Mouse (Mus musculus): ENCODE results near the gene Wbp4. TPM values are rescaled to one million over a fixed set of nuclear protein-coding genes. Genes with fewer than 3 reads are reported as not detected.
"Not testable (repeated sequence)": the region's sequence is repeated elsewhere in the genome, so short reads cannot be mapped to it uniquely, and the experiment has no call there.

Gene Wbp4
- total RNA-seq, 1 experiment from 2014 or later, result 59.1 TPM

GRCm38 (mm10) chr14:79473384-79473783 lies 7.9 kb downstream of the Wbp4 start:
- ATAC-seq (replicated peaks; ENCODE audit: insufficient number of reproducible peaks, low FRiP score, low TSS enrichment, poor library complexity, severe bottlenecking), result no peak

GRCm38 (mm10) chr14:79467621-79468020 lies 13.7 kb downstream of the Wbp4 start:
- no peak for ATAC-seq (replicated peaks; ENCODE audit: insufficient number of reproducible peaks, low FRiP score, low TSS enrichment, poor library complexity, severe bottlenecking)

- no peak for ATAC-seq (replicated peaks; ENCODE audit: insufficient number of reproducible peaks, low FRiP score, low TSS enrichment, poor library complexity, severe bottlenecking)
These were observed 15.7 kb downstream of the Wbp4 start for GRCm38 (mm10) chr14:79465623-79466022.

- 0 out of 2 replicates have a peak, but pooled peaks have one; percentile 47 for ATAC-seq (replicated peaks; ENCODE audit: insufficient number of reproducible peaks, low FRiP score, low TSS enrichment, poor library complexity, severe bottlenecking)
These were observed 20.3 kb downstream of the Wbp4 start for GRCm38 (mm10) chr14:79460988-79461387.

- ATAC-seq (replicated peaks; ENCODE audit: insufficient number of reproducible peaks, low FRiP score, low TSS enrichment, poor library complexity, severe bottlenecking), result no peak
These were observed 20.9 kb downstream of the Wbp4 start for GRCm38 (mm10) chr14:79460401-79460800.

- ATAC-seq (replicated peaks; ENCODE audit: insufficient number of reproducible peaks, low FRiP score, low TSS enrichment, poor library complexity, severe bottlenecking), result 0 out of 2 replicates have a peak, but pooled peaks have one; percentile 19
These were observed 28.8 kb downstream of the Wbp4 start for GRCm38 (mm10) chr14:79452591-79452934.

GRCm38 (mm10) chr14:79451681-79452590 lies 29.4 kb downstream of the Wbp4 start, which contains the start of gene Kbtbd6:
Gene Kbtbd6, plus strand, starts transcription at chr14:79451835.
- peak; percentile 94 for ATAC-seq (replicated peaks; ENCODE audit: insufficient number of reproducible peaks, low FRiP score, low TSS enrichment, poor library complexity, severe bottlenecking)

GRCm38 (mm10) chr14:79445055-79445620 lies 36.2 kb downstream of the Wbp4 start:
- ATAC-seq (replicated peaks; ENCODE audit: insufficient number of reproducible peaks, low FRiP score, low TSS enrichment, poor library complexity, severe bottlenecking), result no peak

- no peak for ATAC-seq (replicated peaks; ENCODE audit: insufficient number of reproducible peaks, low FRiP score, low TSS enrichment, poor library complexity, severe bottlenecking)
These were observed 36.7 kb downstream of the Wbp4 start for GRCm38 (mm10) chr14:79444601-79445000.

GRCm38 (mm10) chr14:79441441-79441840 lies 39.9 kb downstream of the Wbp4 start:
- ATAC-seq (replicated peaks; ENCODE audit: insufficient number of reproducible peaks, low FRiP score, low TSS enrichment, poor library complexity, severe bottlenecking), result peak; percentile 94

- ATAC-seq (replicated peaks; ENCODE audit: insufficient number of reproducible peaks, low FRiP score, low TSS enrichment, poor library complexity, severe bottlenecking), result no peak
These were observed 40.7 kb downstream of the Wbp4 start for GRCm38 (mm10) chr14:79440655-79441054.

GRCm38 (mm10) chr14:79434068-79434467 lies 47.3 kb downstream of the Wbp4 start:
- ATAC-seq (replicated peaks; ENCODE audit: insufficient number of reproducible peaks, low FRiP score, low TSS enrichment, poor library complexity, severe bottlenecking), result no peak

GRCm38 (mm10) chr14:79426730-79427365 lies 54.5 kb downstream of the Wbp4 start:
- not testable (repeated sequence) for ATAC-seq (replicated peaks; ENCODE audit: insufficient number of reproducible peaks, low FRiP score, low TSS enrichment, poor library complexity, severe bottlenecking)

GRCm38 (mm10) chr14:79425979-79426729 lies 55.2 kb downstream of the Wbp4 start, which contains the start of gene Kbtbd7:
Gene Kbtbd7, plus strand, starts transcription at chr14:79426511.
- peak; percentile 99 for ATAC-seq (replicated peaks; ENCODE audit: insufficient number of reproducible peaks, low FRiP score, low TSS enrichment, poor library complexity, severe bottlenecking)

- no peak for ATAC-seq (replicated peaks; ENCODE audit: insufficient number of reproducible peaks, low FRiP score, low TSS enrichment, poor library complexity, severe bottlenecking)
These were observed 61.1 kb downstream of the Wbp4 start for GRCm38 (mm10) chr14:79420083-79420685.

GRCm38 (mm10) chr14:79413121-79413520 lies 68.2 kb downstream of the Wbp4 start:
- no peak for ATAC-seq (replicated peaks; ENCODE audit: insufficient number of reproducible peaks, low FRiP score, low TSS enrichment, poor library complexity, severe bottlenecking)

- ATAC-seq (replicated peaks; ENCODE audit: insufficient number of reproducible peaks, low FRiP score, low TSS enrichment, poor library complexity, severe bottlenecking), result no peak
These were observed 70.7 kb downstream of the Wbp4 start for GRCm38 (mm10) chr14:79410662-79411061.
